Mouse (Mus musculus) kidney, postnatal 4 days (tissue): ENCODE data around the gene Rpl18.

Source experiments
- DNase-seq, 2 experiments: peaks; one replicate each; pipeline ENCODE4 v3.0.0; 2021; ENCODE audit warnings: mixed read lengths in 2 of 2

The Rpl18 gene

GRCm38 (mm10) chr7:45739820-45740219, 24.6 kb downstream of the Rpl18 start:
- no peak for DNase-seq

- DNase-seq = no peak
These were observed 26.1 kb downstream of the Rpl18 start for GRCm38 (mm10) chr7:45741308-45741707.

GRCm38 (mm10) chr7:45741777-45742176, 26.5 kb downstream of the Rpl18 start:
- DNase-seq = no peak

- peak in 1 of 2 experiments; percentile 54 for DNase-seq
These were observed 27.1 kb downstream of the Rpl18 start for GRCm38 (mm10) chr7:45742338-45742737.

- peak; percentile 91 to 94 for DNase-seq
These were observed 29.1 kb downstream of the Rpl18 start for GRCm38 (mm10) chr7:45744387-45744786.

GRCm38 (mm10) chr7:45746518-45746917, 31.3 kb downstream of the Rpl18 start:
- DNase-seq = peak in 1 of 2 experiments; percentile 33

- no peak for DNase-seq
These were observed 32.2 kb downstream of the Rpl18 start for GRCm38 (mm10) chr7:45747450-45747849.

- peak in 1 of 2 experiments; percentile 18 for DNase-seq
These were observed 32.9 kb downstream of the Rpl18 start for GRCm38 (mm10) chr7:45748110-45748509.

- DNase-seq = peak in 1 of 2 experiments; percentile 30
These were observed 34.1 kb downstream of the Rpl18 start for GRCm38 (mm10) chr7:45749401-45749800.

GRCm38 (mm10) chr7:45750162-45750561, 34.9 kb downstream of the Rpl18 start:
- DNase-seq = peak in 1 of 2 experiments; percentile 54

- no peak for DNase-seq
These were observed 40.4 kb downstream of the Rpl18 start for GRCm38 (mm10) chr7:45755703-45756102.

GRCm38 (mm10) chr7:45759400-45759799, 44.1 kb downstream of the Rpl18 start:
- peak; percentile 65 to 83 for DNase-seq

GRCm38 (mm10) chr7:45760151-45760550, 44.9 kb downstream of the Rpl18 start:
- no peak for DNase-seq

GRCm38 (mm10) chr7:45765995-45766394, 50.7 kb downstream of the Rpl18 start:
- DNase-seq = no peak

GRCm38 (mm10) chr7:45766764-45767163, 51.5 kb downstream of the Rpl18 start:
- DNase-seq = no peak

- no peak for DNase-seq
These were observed 52.2 kb downstream of the Rpl18 start for GRCm38 (mm10) chr7:45767500-45767899.
